Mouse (Mus musculus) ovary, postnatal 10 days (tissue): ENCODE results near the gene Fam216a.

Experiments
- DNase-seq: peaks from one replicate; pipeline ENCODE4 v3.0.0; 2022; ENCODE audit warnings: low spot score

Fam216a gene

DNA sequence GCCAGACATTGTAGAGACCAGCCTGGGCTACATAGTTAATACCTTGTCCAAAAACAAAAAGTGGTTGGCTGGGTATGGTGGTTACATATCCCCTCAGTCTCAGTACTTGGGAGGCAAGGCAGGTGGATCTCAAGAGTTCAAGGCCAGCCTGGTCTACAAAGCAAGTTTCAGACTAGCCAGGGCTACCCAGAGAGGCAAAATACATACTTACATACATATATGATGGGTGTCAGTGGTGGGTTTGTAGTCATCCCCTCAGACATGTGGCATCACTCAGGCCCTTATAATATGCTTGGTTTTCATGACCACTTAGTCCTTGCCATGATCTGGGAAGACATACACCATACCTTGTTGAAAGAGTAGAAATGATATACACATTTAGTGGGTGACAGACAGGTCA lies 18.5 kb upstream of the Fam216a start:
- DNase-seq = no peak

DNA sequence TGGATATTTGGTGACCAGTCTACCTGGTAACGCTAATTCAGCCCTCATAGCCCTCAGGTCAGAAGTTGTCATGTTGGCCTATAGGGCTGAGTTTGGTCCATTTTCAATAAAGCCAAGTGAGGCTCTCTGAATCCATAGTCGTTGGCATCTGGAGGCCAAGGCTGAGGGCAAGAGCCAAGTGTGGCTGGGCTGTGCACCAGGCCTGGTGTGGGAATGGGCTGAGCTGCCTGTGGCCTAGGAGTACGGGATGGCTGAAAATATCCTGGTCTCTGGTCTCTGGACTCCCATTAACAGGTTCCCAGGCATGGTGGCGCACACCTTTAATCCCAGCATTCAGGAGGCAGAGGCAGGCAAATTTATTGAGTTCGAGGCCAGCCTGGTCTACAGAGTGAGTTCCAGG lies 17.8 kb upstream of the Fam216a start:
- no peak for DNase-seq

DNA sequence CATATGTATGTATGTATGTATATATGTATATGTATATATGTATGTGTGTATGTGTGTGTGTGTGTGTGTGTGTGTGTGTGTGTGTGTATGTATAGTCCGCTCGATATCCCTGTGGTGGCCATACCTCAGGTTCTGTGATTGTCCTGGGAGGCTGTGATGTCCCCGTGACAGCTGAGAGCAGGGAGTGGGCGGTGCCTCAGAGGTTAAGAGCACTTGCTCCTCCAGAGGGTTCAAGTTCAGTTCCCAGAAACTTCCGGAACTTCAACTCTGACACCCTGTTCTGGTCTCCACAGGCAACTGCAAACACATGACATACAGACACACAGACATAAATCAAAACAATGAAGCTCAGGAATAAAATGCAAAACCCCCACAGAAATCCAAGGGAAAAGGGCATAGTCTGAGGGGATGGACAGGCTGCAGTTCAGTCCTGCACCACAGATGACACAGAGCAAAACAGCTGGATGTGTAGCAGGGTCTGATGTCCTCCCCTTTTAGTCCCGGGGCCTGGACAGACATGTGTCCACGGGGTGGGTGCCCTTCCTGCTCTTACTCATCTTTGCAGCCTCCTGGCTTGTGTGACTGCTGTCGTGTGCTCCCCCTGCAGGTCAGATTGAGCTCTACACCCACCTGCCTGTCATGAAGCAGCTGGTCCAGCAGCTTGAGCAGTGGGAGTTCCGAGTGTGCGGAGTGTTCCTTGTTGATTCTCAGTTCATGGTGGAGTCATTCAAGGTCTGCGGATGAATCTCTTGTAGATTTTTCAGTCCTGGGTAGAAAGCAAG lies 7.4 kb upstream of the Fam216a start:
- no peak for DNase-seq

DNA sequence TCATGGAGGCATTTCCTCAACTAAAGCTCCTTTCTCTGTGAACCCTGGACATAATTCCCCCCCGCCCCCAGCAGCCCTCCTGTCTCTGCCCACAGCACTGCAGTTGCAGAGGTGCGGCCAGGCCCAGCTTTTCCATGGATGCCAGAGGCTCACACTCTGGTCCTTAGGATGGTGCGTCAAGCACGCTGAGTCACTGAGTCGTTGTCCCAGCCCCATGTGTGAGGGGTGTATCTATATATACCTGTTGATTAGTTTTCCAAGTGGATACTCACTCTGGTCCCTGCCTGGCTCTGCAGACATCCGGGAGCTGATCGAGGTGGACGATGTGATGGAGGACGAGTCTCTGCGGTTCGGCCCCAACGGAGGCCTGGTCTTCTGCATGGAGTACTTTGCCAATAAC lies 6.0 kb upstream of the Fam216a start:
- no peak for DNase-seq

DNA sequence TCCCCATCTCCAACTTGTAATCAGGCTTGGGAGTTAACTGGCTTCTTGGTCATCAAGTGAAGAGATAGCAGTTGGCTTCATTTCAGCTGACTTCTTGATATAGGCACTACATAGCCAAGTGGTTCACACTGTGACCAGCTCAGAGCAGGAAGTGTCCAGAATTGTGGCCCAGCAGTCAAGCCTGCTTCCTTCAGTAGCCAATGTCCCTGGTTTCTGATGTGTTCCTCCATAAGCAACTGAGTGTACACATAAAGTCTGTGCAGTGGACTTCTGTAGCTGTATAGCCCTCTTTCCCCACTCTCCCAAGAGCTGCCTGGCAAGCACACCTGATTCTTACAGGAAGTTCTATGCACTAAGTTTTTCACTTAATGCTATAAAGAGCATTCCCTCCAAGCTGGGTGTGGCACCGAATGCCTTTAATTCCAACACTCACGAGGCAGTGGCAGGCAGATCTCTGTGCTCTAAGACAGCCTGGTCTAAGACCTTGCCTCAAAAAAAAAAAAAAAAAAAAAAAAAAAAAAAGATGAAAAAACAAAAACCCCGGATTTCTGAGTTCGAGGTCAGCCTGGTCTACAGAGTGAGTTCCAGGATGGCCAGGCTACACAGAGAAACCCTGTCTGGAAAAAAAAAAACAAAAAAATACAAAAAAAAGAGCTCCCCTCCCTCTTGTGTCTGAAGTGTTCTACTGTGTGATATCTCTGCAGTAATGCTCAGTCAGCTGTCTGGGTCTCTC lies 5.1 kb upstream of the Fam216a start:
- DNase-seq = no peak

GRCm38 (mm10) chr5:122372878-122373277 lies 714 bp upstream of the Fam216a start:
- no peak for DNase-seq

DNA sequence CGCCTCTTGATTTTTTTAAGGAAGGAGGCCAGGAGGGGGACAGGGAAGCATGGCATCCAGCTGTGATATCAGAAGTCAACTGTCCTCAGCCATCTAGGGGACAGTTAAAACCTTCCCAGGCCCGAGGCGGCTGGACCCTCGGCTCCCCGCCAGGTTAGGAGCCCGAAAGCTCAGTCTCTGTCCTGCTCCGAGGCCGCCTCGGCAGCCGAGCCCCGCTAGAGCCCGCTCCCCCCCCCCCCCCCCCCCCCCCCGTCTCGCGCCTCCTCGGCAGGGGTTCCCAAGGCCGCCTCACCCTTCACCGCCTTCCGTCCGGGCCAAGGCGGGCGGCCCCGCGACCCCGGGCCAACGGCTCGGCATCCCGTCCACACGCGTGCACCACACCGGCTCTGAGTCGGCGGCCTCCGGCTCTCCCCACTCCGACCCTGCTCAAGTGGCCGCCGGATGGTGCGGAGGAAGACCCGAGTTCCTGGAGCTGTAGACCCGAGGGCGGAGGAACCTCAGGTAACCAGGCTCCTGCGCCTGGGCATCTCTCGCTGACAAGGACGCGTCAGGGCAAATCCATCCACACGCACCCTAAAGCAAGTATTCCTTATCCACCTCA lies 473 bp downstream of the Fam216a start, which contains the start of gene Gpn3:
Gpn3 (plus strand) TSS at position 286 of the 601 bp plus-strand sequence.
- peak; percentile 16 for DNase-seq

GRCm38 (mm10) chr5:122354492-122355067 lies 17.6 kb downstream of the Fam216a start:
- DNase-seq = no peak

- DNase-seq = peak; percentile 97
These were observed 18.2 kb downstream of the Fam216a start, which contains the start of the genes Rad9b and Vps29 for GRCm38 (mm10) chr5:122353807-122354491. TSS of gene Rad9b (minus strand) at chr5:122354233. TSS of gene Vps29 (plus strand) at chr5:122354369.

DNA sequence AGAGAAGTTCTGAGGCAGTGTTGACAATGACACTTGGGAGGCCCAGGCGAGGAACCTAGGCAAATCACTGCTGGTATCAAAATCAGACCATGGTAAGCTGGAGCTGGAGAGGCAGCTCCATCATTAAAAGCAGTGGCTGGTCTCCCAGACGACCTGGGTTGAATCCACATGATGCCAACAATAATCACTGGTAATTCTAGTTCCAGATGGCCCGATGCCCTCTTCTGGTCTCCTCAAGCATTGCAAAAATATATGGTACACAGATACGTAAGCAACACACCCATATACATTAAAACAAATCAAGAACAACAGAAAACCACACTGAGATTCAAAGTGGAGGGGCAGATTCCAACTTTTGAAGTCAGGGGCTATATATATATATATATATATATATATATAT lies 26.4 kb downstream of the Fam216a start:
- DNase-seq = no peak

DNA sequence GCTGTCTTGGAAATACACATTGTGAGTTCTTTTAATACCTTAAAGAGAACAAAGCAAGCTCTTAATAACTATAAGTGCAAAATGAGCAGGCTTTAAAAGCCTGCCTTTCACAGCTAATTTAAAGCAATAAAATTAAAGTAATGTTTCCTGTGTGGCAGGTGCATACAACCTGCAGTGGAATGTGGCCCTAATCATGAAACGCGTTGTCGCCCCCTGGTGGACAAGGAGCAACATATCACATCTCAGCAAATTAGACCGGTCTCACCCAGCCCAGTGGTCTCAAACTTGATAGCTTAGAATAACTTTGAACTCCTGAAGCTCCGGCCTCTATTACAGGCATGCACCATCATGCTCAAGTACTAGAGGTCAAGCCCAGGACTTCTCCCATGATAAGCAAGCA lies 27.9 kb downstream of the Fam216a start:
- DNase-seq = peak; percentile 35

- DNase-seq = no peak
These were observed 28.4 kb downstream of the Fam216a start for GRCm38 (mm10) chr5:122343768-122344167.

- DNase-seq = no peak
These were observed 29.3 kb downstream of the Fam216a start for GRCm38 (mm10) chr5:122342874-122343273.

- no peak for DNase-seq
These were observed 35.4 kb downstream of the Fam216a start for GRCm38 (mm10) chr5:122336554-122337294.

- no peak for DNase-seq
These were observed 37.5 kb downstream of the Fam216a start for GRCm38 (mm10) chr5:122334682-122335081.

DNA sequence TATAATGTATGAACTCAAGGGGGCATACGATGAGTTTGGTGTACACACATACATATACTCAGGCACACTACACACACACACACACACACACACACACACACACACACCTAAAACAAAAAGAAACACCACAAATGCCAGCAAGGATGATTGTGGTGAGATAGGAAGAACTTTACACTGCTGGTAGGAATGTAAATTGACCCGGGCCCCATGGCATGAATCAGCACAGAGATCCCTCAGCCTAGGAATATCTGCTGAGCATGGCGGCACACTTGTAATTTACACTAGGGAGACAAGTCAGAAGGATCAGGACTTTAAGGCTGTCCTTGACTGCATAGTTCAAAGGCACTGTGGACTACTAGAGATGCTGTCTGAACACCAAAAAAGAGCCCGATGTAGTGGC lies 41.9 kb downstream of the Fam216a start:
- no peak for DNase-seq

GRCm38 (mm10) chr5:122327283-122327682 lies 44.9 kb downstream of the Fam216a start:
- no peak for DNase-seq

GRCm38 (mm10) chr5:122325477-122325876 lies 46.7 kb downstream of the Fam216a start:
- DNase-seq = no peak

- no peak for DNase-seq
These were observed 47.3 kb downstream of the Fam216a start for GRCm38 (mm10) chr5:122324608-122325431.

- no peak for DNase-seq
These were observed 48.6 kb downstream of the Fam216a start for GRCm38 (mm10) chr5:122323523-122323922.
